Mouse (Mus musculus) G1E (cell line): ENCODE results near the gene Btg3.

ENCODE experiments used
- CTCF ChIP-seq: IDR thresholded peaks from 2 replicates; pipeline ENCODE4 v1.5.1; 2012; ENCODE audit warnings: low read depth, low read length, inconsistent platforms, mixed read lengths
- GATA1 ChIP-seq: IDR thresholded peaks from 2 replicates; pipeline ENCODE4 v1.6.1; 2012; ENCODE audit warnings: borderline replicate concordance, low read length, inconsistent platforms, mixed read lengths
- POLR2AphosphoS5 ChIP-seq: IDR thresholded peaks from 2 replicates; pipeline ENCODE4 v1.6.1; 2012; ENCODE audit warnings: low read depth, low read length, inconsistent platforms; ENCODE audit not compliant: insufficient replicate concordance
- TAL1 ChIP-seq: conservative IDR thresholded peaks from 2 replicates; pipeline ENCODE4 v1.6.1; 2012; ENCODE audit warnings: low read depth, low read length, inconsistent platforms, mixed read lengths

DNA sequence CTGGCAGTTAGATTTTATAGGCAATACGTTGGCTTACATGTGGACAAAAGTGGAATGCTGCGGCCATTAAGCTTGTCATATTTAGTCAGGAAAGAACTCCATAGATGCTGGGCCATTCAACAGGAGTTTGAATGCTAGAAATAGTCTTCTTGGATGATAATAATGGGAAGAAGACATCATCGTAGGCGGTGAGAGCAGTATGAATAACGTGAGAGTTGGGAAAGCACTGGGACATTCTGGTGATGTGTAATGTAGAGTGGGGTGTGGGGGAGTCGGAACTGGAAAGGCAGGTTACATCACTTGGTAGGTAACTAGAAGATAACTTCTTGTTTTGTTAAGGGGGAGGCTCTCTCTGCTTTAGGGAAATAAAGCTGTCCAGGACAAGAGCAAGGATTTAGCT, 30.9 kb upstream of the Btg3 start:
- TF ChIP-seq GATA1 (no peak), CTCF (no peak), POLR2AphosphoS5 (no peak), TAL1 (no peak)
